Mouse (Mus musculus) CD8-positive naive resting alpha-beta T cell, adult 57 days (primary cell): ENCODE measurements around the gene Ppp6r3. TPM values are rescaled to one million over a fixed set of nuclear protein-coding genes. Genes with fewer than 3 reads are reported as not detected.

Experiments used
- total RNA-seq: library from RNA; stranded (reverse); gene quantifications from one replicate; pipeline ENCODE4 v1.2.4, GENCODE M21; 2023

Ppp6r3 gene
- total RNA-seq, result 127 TPM

GRCm38 (mm10) chr19:3575632-3576384 is at the start of gene Ppp6r3:
Gene Ppp6r3, minus strand, starts transcription at chr19:3575749.

GRCm38 (mm10) chr19:3414268-3414733 is 161.2 kb downstream of the Ppp6r3 start, which contains the start of gene Gal:
Gene Gal, minus strand, starts transcription at chr19:3414544.

Other genes with a start within 250 kb of the Ppp6r3 start
- 1.0 TPM for gene Tesmin, start 186.9 kb downstream of the Ppp6r3 start, total RNA-seq
- not detected for gene Gal, start 161.2 kb downstream of the Ppp6r3 start, total RNA-seq
- 5.4 TPM for gene Lrp5, start 110.8 kb upstream of the Ppp6r3 start, total RNA-seq
- gene 1810055G02Rik, start 132.5 kb upstream of the Ppp6r3 start, total RNA-seq, result 5.6 TPM
- gene Kmt5b, start 191.7 kb upstream of the Ppp6r3 start, total RNA-seq, result 139 TPM